Mouse (Mus musculus): Measurements from ENCODE around the gene Car14.

DNA sequence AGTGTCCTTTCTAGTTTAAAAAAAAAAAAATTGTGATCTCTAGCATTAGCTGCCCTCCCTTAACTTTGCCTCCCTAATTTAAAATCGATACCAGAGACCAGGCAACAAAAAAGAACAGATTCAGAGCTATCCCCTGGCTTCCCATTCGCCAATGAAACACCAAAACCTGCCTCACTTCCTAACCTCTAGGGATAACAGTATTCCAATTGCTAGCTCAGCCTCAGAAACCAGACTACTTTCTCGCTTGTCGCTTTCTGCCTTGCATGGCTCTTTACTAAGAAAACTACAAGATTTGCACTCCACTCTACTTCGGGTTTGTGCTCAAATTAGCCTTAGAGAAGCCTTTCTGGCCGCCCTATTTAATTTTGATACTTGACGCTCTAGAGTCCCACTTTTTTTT, 48.4 kb downstream of the Car14 start:
- TF ChIP-seq GATA1 (IDR thresholded peaks at IDR 0.05; ENCODE audit: borderline replicate concordance, low read length) (no peak), FLI1 (IDR thresholded peaks at IDR 0.05; ENCODE audit: low read length) (no peak)

All from megakaryocyte, embryonic 14.5 days (primary cell).